Mouse (Mus musculus) myocyte (in vitro differentiated cells): ENCODE results near the gene Mettl15. TPM values are rescaled to one million over a fixed set of nuclear protein-coding genes. Genes with fewer than 3 reads are reported as not detected.

ENCODE experiments used
- H3K27me3 ChIP-seq: one replicate; pipeline ENCODE4 v1.6.1; 2011; ENCODE audit not compliant: control insufficient read depth, insufficient read depth, insufficient read length
- H3K36me3 ChIP-seq: one replicate; pipeline ENCODE4 v1.6.1; 2011; ENCODE audit not compliant: control insufficient read depth, insufficient read depth
- H3K4me2 ChIP-seq: one replicate; pipeline ENCODE4 v1.6.1; 2011; ENCODE audit warnings: low read depth, control low read depth
- H3K4me3 ChIP-seq: one replicate; pipeline ENCODE4 v1.5.1; 2011; ENCODE audit warnings: mild to moderate bottlenecking, control low read depth, moderate library complexity
- H3K79me2 ChIP-seq: one replicate; pipeline ENCODE4 v1.6.1; 2011; ENCODE audit not compliant: control insufficient read depth, insufficient read depth
- H3ac ChIP-seq: one replicate; pipeline ENCODE4 v1.6.1; 2011; ENCODE audit not compliant: control insufficient read depth, insufficient read length
- CEBPB ChIP-seq: IDR thresholded peaks from 2 replicates; pipeline ENCODE4 v1.6.1; 2011; ENCODE audit warnings: mild to moderate bottlenecking, moderate library complexity; ENCODE audit not compliant: poor library complexity, insufficient read depth, severe bottlenecking
- E2F4 ChIP-seq: IDR thresholded peaks from one replicate; pipeline ENCODE4 v1.6.1; 2011; ENCODE audit warnings: mild to moderate bottlenecking, control low read depth, moderate library complexity; ENCODE audit not compliant: insufficient read depth
- MAX ChIP-seq: IDR thresholded peaks from one replicate; pipeline ENCODE4 v1.6.1; 2011; ENCODE audit warnings: low read depth, mild to moderate bottlenecking, control low read depth
- MYOD1 ChIP-seq, 3 experiments: IDR thresholded peaks; one replicate each; pipeline ENCODE4 v1.6.1; 2011; ENCODE audit warnings: control low read depth in 2 of 3, low read depth in 2 of 3, mild to moderate bottlenecking in 2 of 3, moderate library complexity in 1 of 3; ENCODE audit not compliant: insufficient read length in 2 of 3, control insufficient read depth in 1 of 3
- MYOG ChIP-seq, 3 experiments: IDR thresholded peaks; one replicate each; pipeline ENCODE4 v1.6.1; 2011; ENCODE audit warnings: control low read depth in 2 of 3, low read depth in 2 of 3, mild to moderate bottlenecking in 2 of 3; ENCODE audit not compliant: insufficient read length in 2 of 3, control insufficient read depth in 1 of 3, insufficient read depth in 1 of 3
- POLR2A ChIP-seq: IDR thresholded peaks from one replicate; pipeline ENCODE4 v1.6.1; 2011; ENCODE audit warnings: low read depth, mild to moderate bottlenecking, control low read depth, moderate library complexity; ENCODE audit not compliant: insufficient read length
- POLR2AphosphoS2 ChIP-seq: IDR thresholded peaks from one replicate; pipeline ENCODE4 v1.6.1; 2011; ENCODE audit warnings: low read depth, control low read depth; ENCODE audit not compliant: insufficient read length
- REST ChIP-seq: IDR thresholded peaks from one replicate; pipeline ENCODE4 v1.6.1; 2011; ENCODE audit warnings: mild to moderate bottlenecking, control low read depth, moderate library complexity; ENCODE audit not compliant: insufficient read depth, insufficient read length
- SRF ChIP-seq: IDR thresholded peaks from one replicate; pipeline ENCODE4 v1.6.1; 2011; ENCODE audit warnings: low read depth; ENCODE audit not compliant: control insufficient read depth, insufficient read length
- TCF12 ChIP-seq: IDR thresholded peaks from one replicate; pipeline ENCODE4 v1.6.1; 2011; ENCODE audit warnings: mild to moderate bottlenecking, control low read depth; ENCODE audit not compliant: poor library complexity, insufficient read depth, severe bottlenecking
- TCF3 ChIP-seq: IDR thresholded peaks from one replicate; pipeline ENCODE4 v1.6.1; 2011; ENCODE audit warnings: low read depth, control low read depth; ENCODE audit not compliant: insufficient read length
- USF1 ChIP-seq: IDR thresholded peaks from one replicate; pipeline ENCODE4 v1.6.1; 2011; ENCODE audit warnings: low read depth, mild to moderate bottlenecking, control low read depth, moderate library complexity
- polyA plus RNA-seq: library from polyadenylated mRNA; unstranded; fragments of >200 nt; fragmentation: generic; extraction: Trizol; gene quantifications from one replicate; pipeline ENCODE4 v1.2.1, GENCODE M21; 2012; ENCODE audit warnings: missing spikeins

Gene Mettl15
- 5.6 TPM for polyA plus RNA-seq

DNA sequence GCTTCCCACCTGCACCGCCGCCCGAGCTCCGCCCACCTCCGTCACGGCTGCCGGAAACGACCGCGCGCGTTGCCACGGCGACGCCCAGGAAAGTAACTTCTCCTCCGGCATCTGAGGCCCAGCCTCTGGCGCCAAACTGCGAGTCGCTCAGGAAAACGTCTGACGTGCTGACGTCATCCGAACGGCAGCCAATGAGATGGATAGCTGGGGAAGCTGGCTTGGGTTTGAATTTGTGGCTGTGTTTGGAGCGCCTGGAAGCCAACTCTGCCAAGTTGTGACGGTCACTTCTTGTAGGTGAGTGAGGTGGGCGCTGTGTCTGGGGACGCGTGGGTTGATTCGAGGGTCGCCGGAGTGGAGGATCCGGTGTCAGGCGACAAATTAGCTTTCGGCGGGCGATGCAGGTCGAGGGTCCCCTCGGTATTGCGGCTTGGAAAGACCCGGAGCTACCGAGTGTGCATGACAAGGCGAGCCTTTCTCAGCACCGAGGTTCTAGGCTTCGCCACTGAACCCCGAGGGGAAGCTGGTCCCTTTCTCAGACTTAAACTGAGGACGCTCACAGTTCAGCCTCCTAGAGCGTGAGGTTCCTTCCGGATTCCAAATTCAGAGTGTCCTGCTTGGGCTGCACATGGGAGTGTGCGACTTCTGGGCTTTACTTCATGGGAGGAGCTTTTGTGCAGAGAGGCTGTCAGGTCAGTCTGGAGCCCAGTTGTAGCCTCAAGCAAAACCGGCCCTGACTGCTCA, at the start of gene Mettl15, which contains the start of gene Kif18a:
Gene Mettl15 (minus strand): TSS at position 149 of the 741 bp plus-strand sequence.
Gene Kif18a (plus strand): TSS at position 139 of the 741 bp plus-strand sequence.
- no peaks in the 10 kb centered on the region for H3K27me3 ChIP-seq
- peak within 1 kb of the TSS; percentile 91 for H3K4me2 ChIP-seq
- H3K36me3 ChIP-seq, result no peaks in the 10 kb centered on the region
- peak within 1 kb of the TSS; percentile 84 for H3K4me3 ChIP-seq
- TF ChIP-seq TCF12 (no peak), MYOD1 (IDR thresholded peaks at IDR 0.05; ENCODE audit: control insufficient read depth in 1 of 3, insufficient read length in 2 of 3, low read depth in 2 of 3) (no peak), POLR2A (peak; percentile 57), E2F4 (peak; percentile 78)
- peaks cover 47% of the 10 kb centered on the region for H3K79me2 ChIP-seq
- peak within 1 kb of the TSS; percentile 91 for H3ac ChIP-seq

DNA sequence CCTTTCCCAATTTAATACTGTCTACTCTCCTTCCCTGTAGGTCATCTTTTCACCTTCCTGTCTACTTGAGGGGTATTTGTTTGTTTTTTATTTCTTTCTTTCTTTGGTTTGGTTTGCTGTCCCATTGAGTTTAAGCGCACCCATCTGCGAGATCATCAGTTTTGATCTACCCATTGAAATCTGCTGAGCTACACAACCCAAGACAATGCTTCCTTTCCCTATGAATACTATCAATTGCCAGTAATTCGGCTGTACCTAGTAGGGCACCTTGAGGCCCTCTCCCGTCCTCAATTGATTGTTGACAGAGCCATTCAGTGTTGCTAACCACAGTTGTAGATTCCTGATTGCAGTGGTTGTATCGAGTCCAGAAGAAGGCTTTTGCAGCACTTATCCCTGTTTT, 30.8 kb upstream of the Mettl15 start:
- Histone ChIP-seq H3K79me2 (no peaks in the 10 kb centered on the region), H3K27me3 (no peaks in the 10 kb centered on the region), H3K4me2 (no peak overlapping the region), H3ac (no peak overlapping the region), H3K4me3 (no peak overlapping the region), H3K36me3 (peaks cover 22% of the 10 kb centered on the region)
- TF ChIP-seq TCF12 (no peak), MYOD1 (IDR thresholded peaks at IDR 0.05; ENCODE audit: control insufficient read depth in 1 of 3, insufficient read length in 2 of 3, low read depth in 2 of 3) (no peak), POLR2A (no peak), E2F4 (no peak), TCF3 (no peak), REST (no peak), CEBPB (no peak)

DNA sequence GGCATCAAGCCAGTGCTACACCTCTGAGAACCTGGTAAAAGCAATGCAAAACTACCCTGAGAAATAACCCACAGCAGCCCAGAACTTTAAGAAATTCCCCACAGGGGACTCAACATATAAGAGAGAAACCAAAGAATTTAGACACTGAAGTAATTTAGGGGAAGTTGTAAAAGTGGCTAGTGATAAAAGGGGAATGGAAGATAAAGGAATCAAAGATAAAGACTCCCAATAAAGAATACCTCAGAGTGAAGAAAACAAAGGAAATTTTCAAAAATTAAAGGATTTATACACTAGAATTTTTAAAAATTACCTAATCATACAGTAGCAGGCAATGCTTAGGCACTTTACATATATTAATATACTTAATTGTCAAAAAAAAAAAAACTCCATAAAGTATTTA, 23.1 kb upstream of the Mettl15 start:
- peaks cover 17% of the 10 kb centered on the region for H3K36me3 ChIP-seq
- no peak overlapping the region for H3ac ChIP-seq
- no peak overlapping the region for H3K4me2 ChIP-seq
- no peak overlapping the region for H3K4me3 ChIP-seq
- no peaks in the 10 kb centered on the region for H3K27me3 ChIP-seq
- TF ChIP-seq TCF12 (no peak), USF1 (no peak), POLR2AphosphoS2 (no peak), CEBPB (no peak), MYOG (IDR thresholded peaks at IDR 0.05; ENCODE audit: control insufficient read depth in 1 of 3, insufficient read depth in 1 of 3, insufficient read length in 2 of 3, low read depth in 2 of 3) (no peak), TCF3 (no peak), REST (no peak), E2F4 (no peak), MYOD1 (IDR thresholded peaks at IDR 0.05; ENCODE audit: control insufficient read depth in 1 of 3, insufficient read length in 2 of 3, low read depth in 2 of 3) (no peak), SRF (no peak), MAX (no peak), POLR2A (no peak)
- H3K79me2 ChIP-seq, result no peaks in the 10 kb centered on the region

DNA sequence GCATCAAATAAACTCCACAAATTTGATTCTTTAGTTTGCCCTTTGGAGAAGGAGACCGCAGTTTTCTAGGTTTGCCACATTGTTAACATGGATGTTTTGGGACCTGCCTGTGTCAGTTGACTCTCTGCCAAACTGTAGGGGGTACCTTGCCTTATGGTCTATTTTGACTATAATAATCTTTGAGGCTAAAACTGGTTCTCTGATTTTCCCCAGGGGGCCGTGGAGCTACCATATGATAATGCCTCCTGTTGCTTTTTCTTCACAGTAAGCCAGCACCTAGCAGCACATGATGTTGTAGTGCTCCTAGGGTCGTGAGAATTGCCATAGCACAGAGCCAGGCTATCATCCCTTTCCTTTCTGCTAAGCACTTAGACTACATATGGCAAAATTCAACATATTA, 21.7 kb upstream of the Mettl15 start:
- H3ac ChIP-seq, result no peak overlapping the region
- no peaks in the 10 kb centered on the region for H3K27me3 ChIP-seq
- H3K4me2 ChIP-seq, result no peak overlapping the region
- H3K36me3 ChIP-seq, result peaks cover 14% of the 10 kb centered on the region
- TF ChIP-seq REST (no peak), MAX (no peak), POLR2AphosphoS2 (no peak), SRF (no peak), TCF12 (no peak), USF1 (no peak), TCF3 (no peak), POLR2A (no peak), MYOG (IDR thresholded peaks at IDR 0.05; ENCODE audit: control insufficient read depth in 1 of 3, insufficient read depth in 1 of 3, insufficient read length in 2 of 3, low read depth in 2 of 3) (no peak), E2F4 (no peak), MYOD1 (IDR thresholded peaks at IDR 0.05; ENCODE audit: control insufficient read depth in 1 of 3, insufficient read length in 2 of 3, low read depth in 2 of 3) (no peak), CEBPB (no peak)
- no peaks in the 10 kb centered on the region for H3K79me2 ChIP-seq
- H3K4me3 ChIP-seq, result no peak overlapping the region

DNA sequence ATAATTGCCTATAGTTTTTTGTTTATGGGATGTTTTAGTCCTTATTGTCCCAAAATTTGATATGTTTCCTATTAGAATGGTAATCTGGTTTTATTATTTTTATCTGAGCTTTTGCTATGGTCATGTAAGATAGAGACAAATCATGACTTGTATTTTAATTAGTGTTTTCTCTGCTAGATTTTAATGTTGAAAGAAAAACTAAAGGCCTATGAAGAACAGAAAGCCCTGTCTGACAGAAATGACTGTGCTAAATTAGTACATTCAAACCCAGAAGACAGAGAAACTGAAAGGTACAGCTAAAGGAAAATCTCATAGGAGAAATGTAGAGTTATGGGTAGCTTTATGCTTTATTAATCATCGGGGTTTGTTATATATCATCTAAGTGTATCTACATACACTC, 17.6 kb upstream of the Mettl15 start:
- Histone ChIP-seq H3K27me3 (no peaks in the 10 kb centered on the region), H3K4me3 (no peak overlapping the region), H3K36me3 (peaks cover 10% of the 10 kb centered on the region), H3K79me2 (no peaks in the 10 kb centered on the region), H3ac (no peak overlapping the region), H3K4me2 (no peak overlapping the region)
- TF ChIP-seq REST (no peak), POLR2A (no peak), SRF (no peak), MYOD1 (IDR thresholded peaks at IDR 0.05; ENCODE audit: control insufficient read depth in 1 of 3, insufficient read length in 2 of 3, low read depth in 2 of 3) (no peak), USF1 (no peak), TCF12 (no peak), CEBPB (no peak), MAX (no peak), E2F4 (no peak), MYOG (IDR thresholded peaks at IDR 0.05; ENCODE audit: control insufficient read depth in 1 of 3, insufficient read depth in 1 of 3, insufficient read length in 2 of 3, low read depth in 2 of 3) (no peak), TCF3 (no peak), POLR2AphosphoS2 (no peak)
